ENCODE assay signal across 16 mouse cellular contexts in the genomic region with DNA sequence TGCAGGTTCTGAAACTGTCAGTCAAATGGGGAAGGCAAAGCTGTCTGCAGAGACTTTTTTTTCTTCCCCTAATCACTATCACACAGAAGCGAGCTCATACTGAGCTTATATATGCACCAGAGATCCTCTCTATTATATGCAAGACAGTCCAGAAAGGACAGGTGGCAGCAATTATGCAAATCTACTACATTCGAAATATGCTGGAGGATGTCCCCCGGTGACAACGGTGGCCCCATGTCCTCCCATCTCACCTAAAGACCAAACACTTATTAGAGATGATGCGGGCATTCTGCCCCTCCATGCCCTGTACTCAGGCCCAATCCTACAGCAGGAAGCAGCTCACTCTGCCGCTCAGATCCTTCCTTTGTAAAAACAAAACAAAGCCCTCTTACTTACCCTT.
"Had no signal": no experiment of that assay in that cellular context is flagged by ENCODE, and none has a peak within 500 bp of the region (broad histone marks: within the 10 kb centered on the region; RNA-seq: fewer than 3 reads in every experiment).

No protein-coding gene starts in this region.

- H3K4me3 ChIP-seq: limb, embryonic 12.5 days; liver, embryonic 13.5 days; lung, embryonic 15.5 days; neural tube, embryonic 13.5 days had no signal

- H3K27me3 ChIP-seq: limb, embryonic 12.5 days; liver, embryonic 13.5 days; lung, embryonic 15.5 days; neural tube, embryonic 13.5 days had no signal

- H3K9ac ChIP-seq: limb, embryonic 12.5 days; liver, embryonic 13.5 days; liver, postnatal 0 days; lung, embryonic 15.5 days; neural tube, embryonic 13.5 days had no signal

- H3K4me1 ChIP-seq: limb, embryonic 12.5 days; liver, embryonic 13.5 days; lung, embryonic 15.5 days had no signal

- H3K4me2 ChIP-seq: limb, embryonic 12.5 days; liver, embryonic 13.5 days; lung, embryonic 15.5 days had no signal

- H3K9me3 ChIP-seq: limb, embryonic 12.5 days; liver, embryonic 13.5 days; lung, embryonic 15.5 days; neural tube, embryonic 13.5 days had no signal

- H3K36me3 ChIP-seq: limb, embryonic 12.5 days; liver, embryonic 13.5 days; lung, embryonic 15.5 days; neural tube, embryonic 13.5 days had no signal

- DNase-seq: kidney, adult 9 months; kidney, postnatal 36 days; layer of hippocampus, adult 9-11 months; liver; liver, embryonic 13.5 days; liver, postnatal 0 days; lung, postnatal 14 days; retina, postnatal 1 day; right cerebral cortex, postnatal 4 days; spleen, adult 18-20 months; thymus, postnatal 36 days had no signal

- H3K27ac ChIP-seq: kidney, postnatal 0 days; limb, embryonic 12.5 days; liver, embryonic 13.5 days; lung, embryonic 15.5 days; macrophage; neural tube, embryonic 13.5 days had no signal

- ATAC-seq: liver, postnatal 0 days had no signal
